Mouse (Mus musculus): Measurements from ENCODE around the gene Plekha5.

GRCm38 (mm10) chr6:140608666-140609065 lies 184.8 kb downstream of the Plekha5 start:
- TF ChIP-seq EP300 (IDR thresholded peaks at IDR 0.05; ENCODE audit: low read depth) (no peak), CTCF (IDR thresholded peaks at IDR 0.05; ENCODE audit: low read depth) (no peak)

All from liver, postnatal 0 days (tissue).